Mouse (Mus musculus) megakaryocyte, embryonic 14.5 days (primary cell): ENCODE measurements at regions not wholly inside any gene's neighbourhood (a gene's known extent, or its start where the extent isn't known, plus 50 kb on each side); places are given as distances from the start of the nearest gene placed in this dataset.

Experiments
- FLI1 ChIP-seq: IDR thresholded peaks from 2 replicates; pipeline ENCODE4 v1.6.1; 2012; ENCODE audit warnings: low read length, inconsistent platforms, mixed read lengths
- GATA1 ChIP-seq: IDR thresholded peaks from 3 replicates; pipeline ENCODE4 v1.6.1; 2012; ENCODE audit warnings: mixed read lengths, low read length, inconsistent platforms, borderline replicate concordance

GRCm38 (mm10) chr19:6604702-6605101 is 61.9 kb upstream of the Slc22a12 start:
- TF ChIP-seq GATA1 (no peak), FLI1 (no peak)
